Mouse (Mus musculus) left cerebral cortex, adult 9 months (tissue): Measurements from ENCODE around the gene Gm21883.
"Not testable (repeated sequence)": the region's sequence is repeated elsewhere in the genome, so short reads cannot be mapped to it uniquely, and the experiment has no call there.

Source experiments
- DNase-seq, 2 experiments: peaks; one replicate each; pipeline ENCODE4 v3.0.0; 2022; ENCODE audit warnings: low spot score in 2 of 2

Gene Gm21883

GRCm38 (mm10) chrX:31574183-31574582 is at the start of gene Gm21883:
Gene Gm21883, minus strand, starts transcription at chrX:31574283.
- not testable (repeated sequence) for DNase-seq

GRCm38 (mm10) chrX:31618820-31619219 is 44.7 kb upstream of the Gm21883 start, which contains the start of gene Spin2e:
Gene Spin2e, minus strand, starts transcription at chrX:31618920.
- DNase-seq: not testable (repeated sequence)
